Mouse (Mus musculus): ENCODE measurements around the gene Gcm1.
"Not testable (repeated sequence)": the region's sequence is repeated elsewhere in the genome, so short reads cannot be mapped to it uniquely, and the experiment has no call there.

Gcm1 gene

GRCm38 (mm10) chr9:78050452-78050970 lies 1.2 kb upstream of the Gcm1 start:
- DNase-seq, result no peak

- no peak for DNase-seq
These were observed 2.1 kb downstream of the Gcm1 start for GRCm38 (mm10) chr9:78053821-78054220.

- DNase-seq, result no peak
These were observed 2.6 kb downstream of the Gcm1 start for GRCm38 (mm10) chr9:78054298-78054697.

- no peak for DNase-seq
These were observed 7.9 kb downstream of the Gcm1 start for GRCm38 (mm10) chr9:78059525-78060120.

- no peak for DNase-seq
These were observed 10.7 kb downstream of the Gcm1 start for GRCm38 (mm10) chr9:78062392-78062791.

GRCm38 (mm10) chr9:78064121-78064520 lies 12.4 kb downstream of the Gcm1 start:
- no peak for DNase-seq

- DNase-seq, result no peak
These were observed 18.8 kb downstream of the Gcm1 start for GRCm38 (mm10) chr9:78070496-78070895.

- no peak for DNase-seq
These were observed 19.9 kb downstream of the Gcm1 start for GRCm38 (mm10) chr9:78071626-78072025.

- DNase-seq, result not testable (repeated sequence)
These were observed 21.6 kb downstream of the Gcm1 start for GRCm38 (mm10) chr9:78073291-78073690.

- DNase-seq, result no peak
These were observed 22.1 kb downstream of the Gcm1 start for GRCm38 (mm10) chr9:78073713-78074340.

- DNase-seq, result no peak
These were observed 23.5 kb downstream of the Gcm1 start for GRCm38 (mm10) chr9:78075256-78075655.

- no peak for DNase-seq
These were observed 26.5 kb downstream of the Gcm1 start for GRCm38 (mm10) chr9:78078240-78078639.

GRCm38 (mm10) chr9:78081835-78082234 lies 30.1 kb downstream of the Gcm1 start:
- DNase-seq, result no peak

GRCm38 (mm10) chr9:78084341-78084740 lies 32.6 kb downstream of the Gcm1 start:
- DNase-seq, result no peak

- DNase-seq, result no peak
These were observed 34.1 kb downstream of the Gcm1 start for GRCm38 (mm10) chr9:78085722-78086287.

GRCm38 (mm10) chr9:78087751-78088150 lies 36.0 kb downstream of the Gcm1 start:
- no peak for DNase-seq

- no peak for DNase-seq
These were observed 36.8 kb downstream of the Gcm1 start for GRCm38 (mm10) chr9:78088521-78088920.

GRCm38 (mm10) chr9:78088971-78089370 lies 37.2 kb downstream of the Gcm1 start:
- DNase-seq, result no peak

GRCm38 (mm10) chr9:78089906-78090305 lies 38.2 kb downstream of the Gcm1 start:
- DNase-seq, result no peak

- DNase-seq, result no peak
These were observed 38.9 kb downstream of the Gcm1 start for GRCm38 (mm10) chr9:78090596-78090995.

GRCm38 (mm10) chr9:78095686-78096085 lies 44.0 kb downstream of the Gcm1 start:
- DNase-seq, result no peak

- DNase-seq, result no peak
These were observed 44.7 kb downstream of the Gcm1 start for GRCm38 (mm10) chr9:78096376-78096775.

- no peak for DNase-seq
These were observed 49.2 kb downstream of the Gcm1 start for GRCm38 (mm10) chr9:78100956-78101355.

- DNase-seq, result no peak
These were observed 49.7 kb downstream of the Gcm1 start for GRCm38 (mm10) chr9:78101431-78101830.
